Mouse (Mus musculus) urinary bladder, postnatal 36 days (tissue): Measurements from ENCODE around the gene Hdgfl2.
"Not testable (repeated sequence)": the region's sequence is repeated elsewhere in the genome, so short reads cannot be mapped to it uniquely, and the experiment has no call there.

Experiments
- DNase-seq, 2 experiments: peaks; one replicate each; pipeline ENCODE4 v3.0.0; 2022; ENCODE audit warnings: low spot score in 2 of 2, mixed read lengths in 1 of 2

The Hdgfl2 gene

GRCm38 (mm10) chr17:56104821-56105220, 25.4 kb downstream of the Hdgfl2 start:
- DNase-seq: not testable (repeated sequence)

- DNase-seq: not testable (repeated sequence)
These were observed 27.0 kb downstream of the Hdgfl2 start for GRCm38 (mm10) chr17:56106436-56106835.

GRCm38 (mm10) chr17:56106981-56107380, 27.5 kb downstream of the Hdgfl2 start:
- DNase-seq: no peak

GRCm38 (mm10) chr17:56107736-56108135, 28.3 kb downstream of the Hdgfl2 start:
- no peak for DNase-seq

- DNase-seq: peak in 1 of 2 experiments; percentile 67
These were observed 29.1 kb downstream of the Hdgfl2 start for GRCm38 (mm10) chr17:56108334-56109044.

- peak; percentile 61 to 83 for DNase-seq
These were observed 30.0 kb downstream of the Hdgfl2 start, which contains the start of gene Plin4 for GRCm38 (mm10) chr17:56109219-56110051. Plin4 (minus strand) TSS chr17:56109803.

- peak in 1 of 2 experiments; percentile 66 for DNase-seq
These were observed 31.1 kb downstream of the Hdgfl2 start for GRCm38 (mm10) chr17:56110571-56110970.

- peak in 1 of 2 experiments; percentile 43 for DNase-seq
These were observed 31.6 kb downstream of the Hdgfl2 start for GRCm38 (mm10) chr17:56111021-56111420.

- peak in 1 of 2 experiments; percentile 51 for DNase-seq
These were observed 32.4 kb downstream of the Hdgfl2 start for GRCm38 (mm10) chr17:56111864-56112263.

GRCm38 (mm10) chr17:56112743-56113142, 33.3 kb downstream of the Hdgfl2 start:
- DNase-seq: no peak

- no peak for DNase-seq
These were observed 36.8 kb downstream of the Hdgfl2 start for GRCm38 (mm10) chr17:56116193-56116592.

- peak in 1 of 2 experiments; percentile 55 for DNase-seq
These were observed 37.8 kb downstream of the Hdgfl2 start, which contains the start of gene Plin5 for GRCm38 (mm10) chr17:56117251-56117710. Plin5 (minus strand) TSS chr17:56117596.

- no peak for DNase-seq
These were observed 40.0 kb downstream of the Hdgfl2 start for GRCm38 (mm10) chr17:56119431-56119830.

- DNase-seq: no peak
These were observed 40.8 kb downstream of the Hdgfl2 start for GRCm38 (mm10) chr17:56119981-56120880.

- no peak for DNase-seq
These were observed 42.4 kb downstream of the Hdgfl2 start, which contains the start of gene Lrg1 for GRCm38 (mm10) chr17:56121826-56122225. Lrg1 (minus strand) TSS chr17:56122001.

- DNase-seq: no peak
These were observed 43.7 kb downstream of the Hdgfl2 start for GRCm38 (mm10) chr17:56123161-56123560.

- no peak for DNase-seq
These were observed 44.4 kb downstream of the Hdgfl2 start for GRCm38 (mm10) chr17:56123681-56124340.

GRCm38 (mm10) chr17:56124377-56125275, 45.2 kb downstream of the Hdgfl2 start:
- DNase-seq: peak in 1 of 2 experiments; percentile 39

GRCm38 (mm10) chr17:56125276-56125630, 45.8 kb downstream of the Hdgfl2 start:
- no peak for DNase-seq

GRCm38 (mm10) chr17:56126175-56126574, 46.7 kb downstream of the Hdgfl2 start:
- no peak for DNase-seq
